Mouse (Mus musculus): ENCODE results near the gene Abi2.

Abi2 gene

GRCm38 (mm10) chr1:60489660-60490059, 80.2 kb downstream of the Abi2 start:
- no peak for DNase-seq (ENCODE audit: low spot score in 2 of 2)

GRCm38 (mm10) chr1:60490510-60490909, 81.1 kb downstream of the Abi2 start:
- DNase-seq (ENCODE audit: low spot score in 2 of 2) = no peak

GRCm38 (mm10) chr1:60492404-60492803, 83.0 kb downstream of the Abi2 start:
- DNase-seq (ENCODE audit: low spot score in 2 of 2) = no peak

DNA sequence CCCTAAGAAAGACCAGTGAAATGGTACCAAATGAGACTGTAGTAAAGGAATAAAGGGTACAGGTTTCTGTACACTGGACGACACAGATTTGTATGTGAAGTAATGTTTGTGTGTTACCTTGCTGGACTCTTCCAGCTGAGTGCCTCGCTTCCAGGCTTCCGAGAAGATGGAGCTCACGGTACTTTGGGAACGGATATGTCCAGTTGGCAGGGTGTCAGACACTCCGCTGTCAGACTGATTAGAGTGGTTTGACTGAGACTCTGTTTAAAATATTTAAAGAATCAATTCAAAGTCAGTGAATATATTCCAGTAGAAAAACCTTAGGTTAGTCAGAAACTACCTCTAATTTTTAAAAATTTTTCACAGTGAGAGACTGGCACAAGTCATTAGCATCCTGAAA, 84.0 kb downstream of the Abi2 start:
- no peak for DNase-seq (ENCODE audit: low spot score in 2 of 2)

DNA sequence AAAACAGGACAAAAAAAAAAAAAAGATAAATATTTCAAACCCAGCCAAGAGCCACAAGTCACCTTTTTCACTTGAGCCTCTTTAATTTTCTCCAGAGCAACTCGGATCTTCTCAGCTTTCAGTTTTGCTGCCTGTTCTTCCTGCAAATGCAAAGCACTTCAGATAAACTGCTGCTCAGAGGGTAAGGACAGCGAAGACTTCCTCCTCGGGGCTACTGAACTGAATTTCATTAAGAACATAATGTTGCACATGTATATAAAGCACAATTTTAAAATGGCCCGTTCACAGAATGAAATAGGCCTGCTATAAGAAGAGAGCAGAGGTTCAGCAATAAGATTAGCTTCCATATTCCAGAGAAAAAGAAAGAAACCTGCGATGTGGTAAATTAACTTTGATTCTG, 94.0 kb downstream of the Abi2 start:
- DNase-seq (ENCODE audit: low spot score in 2 of 2) = no peak

GRCm38 (mm10) chr1:60510584-60510983, 101.2 kb downstream of the Abi2 start:
- no peak for DNase-seq (ENCODE audit: low spot score in 2 of 2)

GRCm38 (mm10) chr1:60530107-60530506, 120.7 kb downstream of the Abi2 start:
- DNase-seq (ENCODE audit: low spot score in 2 of 2) = no peak

GRCm38 (mm10) chr1:60530636-60531035, 121.2 kb downstream of the Abi2 start:
- DNase-seq (ENCODE audit: low spot score in 2 of 2) = no peak

Measured in right cerebral cortex, postnatal 10 days (tissue).